Comparison of ENCODE assay signal across 1 mouse cellular context in genomic region chr10:22731272-22732093, GRCm38 (mm10).
TF ChIP-seq lines count a peak whose summit lies in the region.

Gene Tbpl1, minus strand, starts transcription at chr10:22731938.

TF ChIP-seq in CH12.LX, 34 proteins besides CTCF, POLR2A, EP300 and RAD21 (continued from another document):
- TF ChIP-seq TBP (conservative IDR thresholded peaks at IDR 0.05; ENCODE audit: low read depth, low read length) (peak; percentile 92), ZC3H11A (IDR thresholded peaks at IDR 0.05; ENCODE audit: low read depth, low read length) (no peak), MEF2A (IDR thresholded peaks at IDR 0.05; ENCODE audit: borderline replicate concordance, low read depth, low read length) (peak; percentile 84), UBTF (IDR thresholded peaks at IDR 0.05; ENCODE audit: low read depth, low read length) (peak; percentile 80; the same call in 1 of the 2 replicates), ZMIZ1 (IDR thresholded peaks at IDR 0.05; ENCODE audit: low read depth, low read length) (peak; percentile 59; the same call in 1 of the 2 replicates), IRF4 (IDR thresholded peaks at IDR 0.05; ENCODE audit: low read depth, low read length) (peak; percentile 79), CHD1 (IDR thresholded peaks at IDR 0.05; ENCODE audit: low read depth, low read length) (no peak; the same call in 1 of the 2 replicates), PAX5 (IDR thresholded peaks at IDR 0.05; ENCODE audit: low read length) (no peak), KAT2A (IDR thresholded peaks at IDR 0.05; ENCODE audit: insufficient replicate concordance, low read length) (peak; percentile 86; the same call in 1 of the 2 replicates), POLR2AphosphoS2 (IDR thresholded peaks at IDR 0.05; ENCODE audit: low read depth, low read length) (peak; percentile 83; the same call in 1 of the 2 replicates), ELF1 (IDR thresholded peaks at IDR 0.05; ENCODE audit: low read depth, low read length) (peak; percentile 99), TCF12 (IDR thresholded peaks at IDR 0.05; ENCODE audit: low read depth, low read length) (peak; percentile 94)
TF ChIP-seq in CH12.LX: peak in this region for 22.
